Mouse (Mus musculus): ENCODE data around the gene Elovl1.

Elovl1 gene

GRCm38 (mm10) chr4:118427768-118428451, at the start of gene Elovl1:
TSS of gene Elovl1 (plus strand) at chr4:118428093.
- DNase-seq (ENCODE audit: low read depth) = peak; percentile 94

GRCm38 (mm10) chr4:118383271-118383670, 44.6 kb upstream of the Elovl1 start:
- no peak for DNase-seq (ENCODE audit: low read depth)

- DNase-seq (ENCODE audit: low read depth) = no peak
Observed at GRCm38 (mm10) chr4:118387316-118387715, 40.6 kb upstream of the Elovl1 start.

- no peak for DNase-seq (ENCODE audit: low read depth)
Observed at GRCm38 (mm10) chr4:118390146-118390545, 37.7 kb upstream of the Elovl1 start.

- peak; percentile 15 for DNase-seq (ENCODE audit: low read depth)
Observed at GRCm38 (mm10) chr4:118394505-118394904, 33.4 kb upstream of the Elovl1 start.

- no peak for DNase-seq (ENCODE audit: low read depth)
Observed at GRCm38 (mm10) chr4:118395289-118395688, 32.6 kb upstream of the Elovl1 start.

- DNase-seq (ENCODE audit: low read depth) = no peak
Observed at GRCm38 (mm10) chr4:118396433-118396832, 31.5 kb upstream of the Elovl1 start.

- no peak for DNase-seq (ENCODE audit: low read depth)
Observed at GRCm38 (mm10) chr4:118398400-118398799, 29.5 kb upstream of the Elovl1 start.

GRCm38 (mm10) chr4:118401421-118401820, 26.5 kb upstream of the Elovl1 start:
- no peak for DNase-seq (ENCODE audit: low read depth)

- no peak for DNase-seq (ENCODE audit: low read depth)
Observed at GRCm38 (mm10) chr4:118401918-118402317, 26.0 kb upstream of the Elovl1 start.

- no peak for DNase-seq (ENCODE audit: low read depth)
Observed at GRCm38 (mm10) chr4:118402701-118403100, 25.2 kb upstream of the Elovl1 start.

GRCm38 (mm10) chr4:118409142-118409900, 18.6 kb upstream of the Elovl1 start, which contains the start of the genes Szt2 and Med8:
TSS of gene Szt2 (minus strand) at chr4:118409273.
TSS of gene Med8 (plus strand) at chr4:118409337.
- DNase-seq (ENCODE audit: low read depth) = peak; percentile 96

- no peak for DNase-seq (ENCODE audit: low read depth)
Observed at GRCm38 (mm10) chr4:118410871-118411270, 17.0 kb upstream of the Elovl1 start.

GRCm38 (mm10) chr4:118413553-118413952, 14.3 kb upstream of the Elovl1 start:
- DNase-seq (ENCODE audit: low read depth) = no peak

GRCm38 (mm10) chr4:118415779-118416178, 12.1 kb upstream of the Elovl1 start:
- no peak for DNase-seq (ENCODE audit: low read depth)

- DNase-seq (ENCODE audit: low read depth) = no peak
Observed at GRCm38 (mm10) chr4:118416329-118416728, 11.6 kb upstream of the Elovl1 start.

- no peak for DNase-seq (ENCODE audit: low read depth)
Observed at GRCm38 (mm10) chr4:118417112-118417797, 10.6 kb upstream of the Elovl1 start.

GRCm38 (mm10) chr4:118421384-118421783, 6.5 kb upstream of the Elovl1 start:
- DNase-seq (ENCODE audit: low read depth) = no peak

GRCm38 (mm10) chr4:118424541-118425160, 3.2 kb upstream of the Elovl1 start:
- DNase-seq (ENCODE audit: low read depth) = no peak

- DNase-seq (ENCODE audit: low read depth) = no peak
Observed at GRCm38 (mm10) chr4:118425374-118425773, 2.5 kb upstream of the Elovl1 start.

- DNase-seq (ENCODE audit: low read depth) = no peak
Observed at GRCm38 (mm10) chr4:118427415-118427767, 502 bp upstream of the Elovl1 start.

GRCm38 (mm10) chr4:118428531-118429214, 780 bp downstream of the Elovl1 start:
- peak; percentile 73 for DNase-seq (ENCODE audit: low read depth)
